Mouse (Mus musculus) testis, adult 2 months (tissue): ENCODE measurements around the gene Lrmda.

Experiments
- CTCF ChIP-seq: fragments of 200-500 bp; IDR thresholded peaks from 2 replicates; pipeline ENCODE4 v1.5.1; 2012; ENCODE audit warnings: low read depth, mild to moderate bottlenecking, inconsistent platforms, low read length, moderate library complexity; ENCODE audit not compliant: control insufficient read depth, insufficient read depth, insufficient replicate concordance
- POLR2A ChIP-seq: fragments of 200-500 bp; IDR thresholded peaks from 2 replicates; pipeline ENCODE4 v1.6.1; 2012; ENCODE audit warnings: low read depth, mild to moderate bottlenecking, inconsistent platforms, low read length, moderate library complexity; ENCODE audit not compliant: control insufficient read depth

DNA sequence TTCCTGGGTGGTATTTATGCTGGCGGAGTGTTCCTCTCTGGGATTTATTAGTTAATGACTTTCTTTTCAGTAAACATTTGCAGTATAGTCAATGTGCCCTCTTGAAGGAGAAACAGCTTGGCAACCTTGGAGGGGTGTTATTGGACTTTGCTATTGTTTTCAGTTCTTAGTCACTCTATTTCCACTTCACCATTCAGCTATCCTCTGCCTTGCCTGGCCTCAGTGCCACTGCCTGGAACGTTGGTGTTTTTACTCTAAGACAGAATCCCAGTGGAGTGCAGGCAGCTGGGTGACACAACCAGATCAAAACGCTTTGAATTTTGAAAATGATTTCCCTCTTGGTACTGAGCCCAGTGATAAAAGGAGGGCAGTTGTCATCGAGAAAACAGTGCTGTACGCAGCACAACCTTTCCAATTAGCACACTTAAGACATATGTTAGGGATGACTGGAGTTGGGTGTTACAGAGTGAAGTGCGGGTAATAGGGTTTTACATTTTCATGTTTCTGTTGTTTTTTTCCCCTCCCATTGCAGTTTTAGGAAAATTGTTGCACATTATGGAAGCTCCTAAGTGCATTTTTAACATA lies 345.4 kb downstream of the Lrmda start:
- TF ChIP-seq POLR2A = no peak
- no peak for TF ChIP-seq CTCF
